Mouse (Mus musculus): ENCODE results near the gene Alg14. TPM values are rescaled to one million over a fixed set of nuclear protein-coding genes. Genes with fewer than 3 reads are reported as not detected.

Gene Alg14
- polyA plus RNA-seq, 1 experiment, result 8.9 TPM

GRCm38 (mm10) chr3:121356111-121356510 lies 64.5 kb downstream of the Alg14 start:
- TF ChIP-seq FLI1 (IDR thresholded peaks at IDR 0.05; ENCODE audit: low read length), result no peak
- no peak for TF ChIP-seq GATA1 (IDR thresholded peaks at IDR 0.05; ENCODE audit: borderline replicate concordance, low read length)
- H3K9me3 ChIP-seq, result no peaks in the 10 kb centered on the region
- peaks cover 10% of the 10 kb centered on the region for H3K36me3 ChIP-seq (replicated peaks; ENCODE audit: low read length)
- peaks cover 14% of the 10 kb centered on the region for H3K4me1 ChIP-seq
- H3K27me3 ChIP-seq (replicated peaks), result peaks cover 4% of the 10 kb centered on the region
- no peak overlapping the region for H3K4me3 ChIP-seq (replicated peaks)

GRCm38 (mm10) chr3:121357030-121357429 lies 65.5 kb downstream of the Alg14 start:
- peaks cover 2% of the 10 kb centered on the region for H3K27me3 ChIP-seq (replicated peaks)
- H3K36me3 ChIP-seq (replicated peaks; ENCODE audit: low read length), result peaks cover 13% of the 10 kb centered on the region
- peaks cover 15% of the 10 kb centered on the region for H3K4me1 ChIP-seq
- no peak for TF ChIP-seq FLI1 (IDR thresholded peaks at IDR 0.05; ENCODE audit: low read length)
- no peak for TF ChIP-seq GATA1 (IDR thresholded peaks at IDR 0.05; ENCODE audit: borderline replicate concordance, low read length)
- no peak overlapping the region for H3K4me3 ChIP-seq (replicated peaks)
- H3K9me3 ChIP-seq, result no peaks in the 10 kb centered on the region

DNA sequence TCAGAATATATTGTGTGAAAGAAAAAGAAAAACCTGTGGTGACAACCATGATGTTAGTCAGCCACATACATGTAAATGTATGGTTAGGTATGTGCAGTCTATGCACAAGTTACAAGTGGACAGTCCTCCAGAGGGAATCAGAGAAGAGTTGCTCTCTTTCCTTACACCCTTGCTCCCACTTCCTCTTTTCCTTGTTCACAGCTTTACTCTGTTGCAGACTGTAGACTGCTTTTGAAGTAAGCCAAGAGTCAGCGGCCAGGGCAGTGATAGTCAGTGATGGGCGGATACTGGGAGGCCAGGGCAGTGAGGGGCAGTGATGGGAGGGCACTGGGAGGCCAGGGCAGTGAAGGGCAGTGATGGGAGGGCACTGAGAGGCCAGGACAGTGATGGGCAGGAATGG lies 66.7 kb downstream of the Alg14 start:
- TF ChIP-seq GATA1 (IDR thresholded peaks at IDR 0.05; ENCODE audit: borderline replicate concordance, low read length) (no peak), FLI1 (IDR thresholded peaks at IDR 0.05; ENCODE audit: low read length) (no peak)
- Histone ChIP-seq H3K4me1 (peaks cover 20% of the 10 kb centered on the region), H3K27me3 (replicated peaks) (peaks cover 2% of the 10 kb centered on the region), H3K9me3 (no peaks in the 10 kb centered on the region), H3K36me3 (replicated peaks; ENCODE audit: low read length) (peaks cover 17% of the 10 kb centered on the region), H3K4me3 (replicated peaks) (peak overlapping the region; percentile 46)

DNA sequence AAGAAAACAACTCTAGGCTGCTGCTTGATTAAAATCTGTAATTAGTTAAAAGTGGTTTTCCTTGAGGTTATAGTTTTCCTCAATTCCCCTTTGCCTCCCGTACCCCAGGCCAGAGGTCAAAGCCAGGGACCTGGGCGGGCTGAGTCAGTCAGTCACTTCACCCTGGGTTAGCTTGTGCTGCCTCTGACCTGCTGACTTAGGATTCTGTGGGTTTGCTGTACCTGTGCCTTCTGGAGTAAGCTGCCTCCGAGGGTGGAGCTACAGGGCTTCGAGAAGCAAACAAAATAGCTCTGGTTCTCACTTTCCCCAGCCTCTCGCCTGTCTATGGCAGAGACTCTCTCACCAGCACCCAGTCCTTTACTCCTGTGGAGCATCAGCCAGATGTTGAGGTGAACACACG lies 67.3 kb downstream of the Alg14 start:
- Histone ChIP-seq H3K36me3 (replicated peaks; ENCODE audit: low read length) (peaks cover 17% of the 10 kb centered on the region), H3K4me3 (replicated peaks) (no peak overlapping the region), H3K27me3 (replicated peaks) (peaks cover 2% of the 10 kb centered on the region), H3K9me3 (no peaks in the 10 kb centered on the region), H3K4me1 (peaks cover 20% of the 10 kb centered on the region)
- TF ChIP-seq GATA1 (IDR thresholded peaks at IDR 0.05; ENCODE audit: borderline replicate concordance, low read length) (no peak), FLI1 (IDR thresholded peaks at IDR 0.05; ENCODE audit: low read length) (no peak)

DNA sequence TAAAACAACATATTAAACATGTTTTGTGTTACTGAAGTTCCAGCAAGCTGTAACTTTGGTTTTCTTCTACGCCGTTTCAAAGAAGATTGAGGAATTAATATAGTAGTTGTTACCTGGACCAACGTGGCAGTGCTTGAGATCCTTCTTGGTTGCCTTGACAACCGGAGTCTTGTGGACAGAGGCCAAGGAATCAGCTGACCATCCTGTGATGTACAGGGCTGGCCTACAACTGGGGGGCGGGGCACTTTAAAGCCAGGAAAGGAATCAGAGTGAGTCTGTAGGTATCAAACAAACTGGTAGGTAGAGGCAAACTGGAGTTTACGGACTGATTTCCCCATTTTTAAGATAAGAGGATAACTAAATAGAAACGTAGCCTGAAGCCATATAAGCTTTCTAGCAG lies 67.7 kb downstream of the Alg14 start:
- Histone ChIP-seq H3K36me3 (replicated peaks; ENCODE audit: low read length) (peaks cover 17% of the 10 kb centered on the region), H3K9me3 (no peaks in the 10 kb centered on the region), H3K27me3 (replicated peaks) (peaks cover 2% of the 10 kb centered on the region), H3K4me3 (replicated peaks) (no peak overlapping the region), H3K4me1 (peaks cover 20% of the 10 kb centered on the region)
- TF ChIP-seq FLI1 (IDR thresholded peaks at IDR 0.05; ENCODE audit: low read length) (no peak), GATA1 (IDR thresholded peaks at IDR 0.05; ENCODE audit: borderline replicate concordance, low read length) (no peak)

GRCm38 (mm10) chr3:121362002-121362401 lies 70.4 kb downstream of the Alg14 start:
- peaks cover 11% of the 10 kb centered on the region for H3K36me3 ChIP-seq (replicated peaks; ENCODE audit: low read length)
- TF ChIP-seq FLI1 (IDR thresholded peaks at IDR 0.05; ENCODE audit: low read length) (no peak), GATA1 (IDR thresholded peaks at IDR 0.05; ENCODE audit: borderline replicate concordance, low read length) (no peak)
- no peak overlapping the region for H3K4me3 ChIP-seq (replicated peaks)

DNA sequence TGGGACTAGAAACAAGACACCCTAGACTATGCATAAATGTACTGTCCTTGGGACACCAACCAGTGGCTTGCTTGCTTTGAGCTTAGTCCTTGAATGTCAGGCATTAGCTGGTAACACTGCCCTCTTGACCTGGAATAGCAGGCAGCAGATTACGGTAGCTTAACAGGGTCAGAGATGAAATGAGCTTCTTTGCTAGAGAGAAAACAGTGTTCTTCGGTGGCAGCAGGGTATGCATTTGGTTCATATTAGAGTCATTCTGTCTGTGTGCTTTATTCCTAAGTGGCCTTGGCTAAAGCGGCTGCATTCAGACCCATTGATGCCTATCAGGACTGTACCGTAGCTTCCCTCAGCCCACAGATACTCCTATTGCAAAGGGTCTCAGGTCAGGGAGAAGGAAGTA lies 72.8 kb downstream of the Alg14 start:
- Histone ChIP-seq H3K9me3 (0 out of 2 replicates have a peak, but pooled peaks cover 3% of the 10 kb centered on the region), H3K4me1 (peaks cover 20% of the 10 kb centered on the region), H3K4me3 (replicated peaks) (no peak overlapping the region), H3K27me3 (replicated peaks) (no peaks in the 10 kb centered on the region), H3K36me3 (replicated peaks; ENCODE audit: low read length) (peaks cover 11% of the 10 kb centered on the region)
- TF ChIP-seq FLI1 (IDR thresholded peaks at IDR 0.05; ENCODE audit: low read length), result no peak

More at GRCm38 (mm10) chr3:121362002-121362401, 70.4 kb downstream of the Alg14 start:
- Histone ChIP-seq H3K27me3 (replicated peaks) (no peaks in the 10 kb centered on the region), H3K9me3 (no peaks in the 10 kb centered on the region), H3K4me1 (peaks cover 22% of the 10 kb centered on the region)

- TF ChIP-seq FLI1 (IDR thresholded peaks at IDR 0.05; ENCODE audit: low read length), result no peak
- H3K4me3 ChIP-seq (replicated peaks), result no peak overlapping the region
- H3K27me3 ChIP-seq (replicated peaks), result no peaks in the 10 kb centered on the region
- H3K4me1 ChIP-seq, result peaks cover 25% of the 10 kb centered on the region
- H3K36me3 ChIP-seq (replicated peaks; ENCODE audit: low read length), result peaks cover 11% of the 10 kb centered on the region
- 0 out of 2 replicates have a peak, but pooled peaks cover 3% of the 10 kb centered on the region for H3K9me3 ChIP-seq
Measured at GRCm38 (mm10) chr3:121365131-121365530, 73.6 kb downstream of the Alg14 start.

DNA sequence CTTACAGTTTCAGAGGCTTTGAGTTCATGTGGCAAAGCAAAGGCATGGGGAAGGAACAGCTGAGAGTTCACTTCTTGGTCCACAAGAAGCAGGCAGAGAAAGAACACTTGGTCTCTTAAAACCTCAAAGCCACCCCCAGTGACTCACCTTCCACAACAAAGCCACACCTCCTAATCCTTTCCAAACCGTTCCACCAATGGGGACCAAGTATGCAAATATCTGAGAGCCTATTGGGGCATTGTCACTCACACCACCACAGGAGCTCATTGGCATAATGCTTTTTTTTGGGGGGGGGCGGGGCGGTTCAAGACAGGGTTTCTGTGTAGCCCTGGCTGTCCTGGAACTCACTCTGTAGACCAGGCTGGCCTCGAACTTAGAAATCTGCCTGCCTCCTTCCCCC lies 77.0 kb downstream of the Alg14 start:
- no peak overlapping the region for H3K4me3 ChIP-seq (replicated peaks)
- H3K4me1 ChIP-seq, result peaks cover 22% of the 10 kb centered on the region
- H3K36me3 ChIP-seq (replicated peaks; ENCODE audit: low read length), result peaks cover 3% of the 10 kb centered on the region
- 0 out of 2 replicates have a peak, but pooled peaks cover 3% of the 10 kb centered on the region for H3K9me3 ChIP-seq
- TF ChIP-seq GATA1 (IDR thresholded peaks at IDR 0.05; ENCODE audit: borderline replicate concordance, low read length) (no peak), FLI1 (IDR thresholded peaks at IDR 0.05; ENCODE audit: low read length) (no peak)
- peaks cover 6% of the 10 kb centered on the region for H3K27me3 ChIP-seq (replicated peaks)

DNA sequence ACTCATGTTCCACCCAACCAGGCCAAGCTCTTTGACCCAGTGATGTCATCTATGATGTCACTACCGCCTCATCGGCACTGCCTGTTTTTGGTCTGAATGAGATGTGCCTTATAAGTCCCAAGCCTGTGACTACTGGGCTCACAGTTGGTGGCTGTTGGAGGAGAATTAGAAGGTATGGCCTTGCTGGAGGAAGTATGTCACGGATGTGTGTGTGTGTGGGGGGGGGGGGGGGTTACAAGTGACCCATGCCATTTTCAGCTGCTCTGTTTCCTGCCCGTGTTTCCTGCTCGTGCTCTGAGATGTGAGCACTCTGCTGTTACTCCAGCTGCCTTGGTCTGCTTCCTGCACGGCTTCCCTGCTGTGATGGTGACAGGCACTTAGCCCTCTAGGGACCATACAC lies 77.9 kb downstream of the Alg14 start:
- peaks cover 19% of the 10 kb centered on the region for H3K4me1 ChIP-seq
- peaks cover 1% of the 10 kb centered on the region for H3K36me3 ChIP-seq (replicated peaks; ENCODE audit: low read length)
- TF ChIP-seq FLI1 (IDR thresholded peaks at IDR 0.05; ENCODE audit: low read length), result no peak
- TF ChIP-seq GATA1 (IDR thresholded peaks at IDR 0.05; ENCODE audit: borderline replicate concordance, low read length), result no peak
- peak overlapping the region; percentile 20 for H3K4me3 ChIP-seq (replicated peaks)
- H3K9me3 ChIP-seq, result 0 out of 2 replicates have a peak, but pooled peaks cover 3% of the 10 kb centered on the region
- H3K27me3 ChIP-seq (replicated peaks), result peaks cover 6% of the 10 kb centered on the region

DNA sequence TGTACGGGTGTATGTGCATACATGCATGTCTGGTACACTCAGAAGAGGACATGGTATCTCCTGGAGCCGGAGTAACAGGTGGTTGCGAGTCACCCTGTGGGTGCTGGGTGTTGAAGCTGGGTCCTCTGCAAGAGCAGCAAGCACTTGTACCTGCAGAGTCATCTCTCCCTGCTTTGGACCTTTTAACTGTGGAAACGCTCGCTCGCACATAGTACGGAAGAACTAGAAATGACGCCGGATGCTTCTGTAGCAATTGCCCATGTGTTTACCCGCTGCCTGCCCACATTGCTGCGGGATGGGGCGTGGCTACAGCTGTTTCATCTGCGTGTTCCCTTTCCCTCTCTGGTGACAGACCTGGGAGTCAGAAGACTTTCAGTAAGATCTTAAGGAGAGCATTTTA lies 78.7 kb downstream of the Alg14 start:
- no peak for TF ChIP-seq FLI1 (IDR thresholded peaks at IDR 0.05; ENCODE audit: low read length)
- peaks cover 6% of the 10 kb centered on the region for H3K27me3 ChIP-seq (replicated peaks)
- H3K9me3 ChIP-seq, result 0 out of 2 replicates have a peak, but pooled peaks cover 3% of the 10 kb centered on the region
- H3K4me3 ChIP-seq (replicated peaks), result no peak overlapping the region
- H3K36me3 ChIP-seq (replicated peaks; ENCODE audit: low read length), result no peaks in the 10 kb centered on the region
- H3K4me1 ChIP-seq, result peaks cover 12% of the 10 kb centered on the region

Measured in megakaryocyte, embryonic 14.5 days (primary cell).